Mouse (Mus musculus): ENCODE measurements around the gene Tlx3.

Tlx3 gene

DNA sequence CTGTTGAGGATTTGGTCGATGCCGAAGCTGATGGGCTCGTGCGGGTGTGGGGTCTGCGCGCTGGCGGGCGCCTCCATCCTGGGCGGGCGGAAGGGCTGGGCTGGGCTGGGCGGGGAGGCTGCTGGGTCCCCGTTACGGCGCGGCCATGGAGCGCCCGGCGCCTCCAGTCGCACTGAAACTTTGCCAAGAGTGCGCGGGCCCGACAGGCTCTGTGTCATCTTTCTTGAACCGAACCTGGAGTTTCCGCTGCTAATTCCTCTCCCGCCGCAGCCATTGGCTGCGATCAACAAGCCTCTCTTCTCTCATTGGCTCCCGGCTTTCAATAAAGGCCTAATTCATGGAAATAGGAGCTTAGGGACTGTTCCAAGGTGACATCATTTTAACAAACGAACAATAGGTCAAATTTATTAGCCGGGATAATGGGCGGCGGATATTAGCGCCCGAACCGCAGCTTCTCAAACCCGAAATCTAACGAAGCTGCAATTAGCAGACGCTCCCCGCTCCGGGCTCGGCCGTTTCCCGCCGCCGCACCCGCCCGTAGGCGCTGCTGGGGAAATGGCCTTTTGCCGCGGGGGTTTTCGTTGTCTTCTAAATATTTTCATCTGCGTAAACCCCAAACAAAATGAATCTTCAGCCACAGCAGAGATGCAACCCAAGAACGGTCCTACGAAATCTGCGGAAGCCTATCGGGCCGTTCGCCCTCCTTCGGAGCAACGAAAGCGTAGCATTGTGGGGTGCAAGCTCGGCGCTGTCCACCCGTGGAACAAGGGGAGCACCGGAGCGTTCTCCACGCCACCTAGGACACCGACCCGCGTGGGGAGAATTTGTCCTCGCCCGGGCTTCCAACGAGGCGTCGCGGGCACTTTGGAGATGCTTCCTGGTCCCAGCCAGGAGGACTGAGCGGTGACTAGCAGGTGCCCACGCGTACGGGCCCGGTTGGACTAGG, at the start of gene Tlx3:
TSS of gene Tlx3 (minus strand) at position 207 of the 946 bp plus-strand sequence.
- DNase-seq (ENCODE audit: low read depth, low spot score): no peak

DNA sequence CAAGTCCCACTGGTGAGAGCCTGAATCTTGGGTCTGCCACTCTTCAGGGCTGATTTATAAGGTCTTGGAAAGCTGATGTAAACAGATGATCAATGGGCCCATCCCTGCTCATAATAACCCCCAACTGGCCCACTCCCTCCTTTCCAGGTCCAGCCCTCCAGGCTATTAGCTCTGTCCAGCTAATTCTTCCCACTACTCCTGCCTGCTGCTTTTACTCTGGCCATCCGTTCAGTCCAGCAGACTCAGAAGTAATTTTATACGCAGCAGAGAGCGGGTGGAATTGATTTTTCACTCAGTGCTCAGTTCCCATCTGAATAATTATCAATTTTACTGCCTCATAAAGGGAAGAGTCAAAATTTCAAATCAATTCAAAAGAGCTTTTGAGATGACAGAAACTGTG, 36.9 kb upstream of the Tlx3 start:
- DNase-seq (ENCODE audit: low read depth, low spot score): no peak

DNA sequence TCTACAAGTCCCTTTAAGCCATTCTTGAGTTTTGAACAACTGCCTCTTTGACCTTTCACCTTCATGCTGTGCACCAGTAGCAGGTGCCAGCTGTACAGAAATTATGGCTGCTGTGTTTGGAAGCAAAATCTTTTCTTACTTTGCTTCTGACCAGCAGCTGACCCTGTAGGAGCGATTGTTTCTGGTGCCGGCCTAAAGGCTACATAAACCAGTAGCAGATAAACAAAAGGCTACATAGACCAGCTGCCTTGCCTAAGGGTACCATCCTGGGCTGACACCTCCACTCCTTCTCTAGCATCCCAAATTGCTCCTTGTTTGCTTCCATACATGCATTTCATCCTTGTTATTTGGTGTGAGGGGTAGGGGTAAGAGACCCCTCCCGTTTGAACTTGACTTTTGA, 30.7 kb upstream of the Tlx3 start:
- DNase-seq (ENCODE audit: low read depth, low spot score): no peak

DNA sequence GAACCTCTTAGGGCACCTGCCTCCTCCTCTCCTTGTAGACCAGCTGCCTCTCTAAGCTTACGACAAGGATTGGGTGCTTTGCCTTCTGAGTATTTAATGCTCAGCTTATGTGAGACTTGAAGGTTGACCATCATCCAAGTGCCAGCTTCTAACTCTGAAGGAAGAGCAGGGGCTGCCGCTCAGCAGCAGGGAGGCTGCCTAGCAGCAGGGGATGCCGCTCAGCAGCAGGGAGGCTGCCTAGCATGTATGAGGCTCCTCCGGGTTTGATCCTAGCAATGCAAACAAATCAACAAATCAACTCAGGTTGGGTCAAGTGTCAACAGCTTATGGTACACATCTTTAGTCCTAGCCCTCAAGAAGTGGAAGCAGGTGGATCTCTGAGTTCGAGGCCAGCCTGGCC, 28.7 kb upstream of the Tlx3 start:
- no peak for DNase-seq (ENCODE audit: low read depth, low spot score)

DNA sequence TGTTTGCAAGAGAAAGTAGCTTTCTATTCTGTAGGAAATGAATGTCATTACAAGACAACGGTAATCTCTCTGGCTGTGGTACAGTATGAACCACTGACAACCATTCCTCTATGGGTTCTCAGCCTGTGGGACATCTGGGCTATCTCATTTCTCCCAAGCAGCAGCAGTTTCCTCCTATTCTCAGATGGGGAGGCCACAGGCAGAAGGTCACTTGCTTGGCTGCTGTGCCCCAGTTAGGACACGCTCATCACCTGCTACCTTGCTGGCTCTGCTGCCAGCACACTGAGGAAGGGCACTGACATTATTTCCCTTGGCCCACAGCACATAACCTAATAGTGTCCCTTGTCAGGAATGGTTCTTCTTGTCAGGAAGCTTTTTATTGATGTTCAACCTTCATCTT, 24.8 kb upstream of the Tlx3 start:
- DNase-seq (ENCODE audit: low read depth, low spot score): no peak

DNA sequence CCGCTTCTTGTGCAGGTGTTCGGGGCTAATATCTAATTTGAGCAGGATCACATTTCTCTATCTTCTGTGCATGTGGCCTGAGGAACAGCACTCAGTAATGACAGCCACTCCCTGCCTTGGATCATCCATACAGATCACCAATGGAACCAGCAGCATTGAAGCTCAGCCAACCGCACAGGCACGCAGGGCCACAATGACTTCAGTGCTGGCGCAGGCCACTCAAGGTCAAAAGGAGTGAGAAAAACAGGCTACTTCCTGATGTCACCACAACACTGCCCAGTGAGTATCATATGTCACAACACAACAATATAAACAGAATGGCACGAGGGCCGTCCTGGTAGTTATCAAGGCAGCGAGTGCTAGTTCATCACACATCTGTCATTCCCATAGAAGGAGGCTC, 23.1 kb upstream of the Tlx3 start:
- no peak for DNase-seq (ENCODE audit: low read depth, low spot score)

DNA sequence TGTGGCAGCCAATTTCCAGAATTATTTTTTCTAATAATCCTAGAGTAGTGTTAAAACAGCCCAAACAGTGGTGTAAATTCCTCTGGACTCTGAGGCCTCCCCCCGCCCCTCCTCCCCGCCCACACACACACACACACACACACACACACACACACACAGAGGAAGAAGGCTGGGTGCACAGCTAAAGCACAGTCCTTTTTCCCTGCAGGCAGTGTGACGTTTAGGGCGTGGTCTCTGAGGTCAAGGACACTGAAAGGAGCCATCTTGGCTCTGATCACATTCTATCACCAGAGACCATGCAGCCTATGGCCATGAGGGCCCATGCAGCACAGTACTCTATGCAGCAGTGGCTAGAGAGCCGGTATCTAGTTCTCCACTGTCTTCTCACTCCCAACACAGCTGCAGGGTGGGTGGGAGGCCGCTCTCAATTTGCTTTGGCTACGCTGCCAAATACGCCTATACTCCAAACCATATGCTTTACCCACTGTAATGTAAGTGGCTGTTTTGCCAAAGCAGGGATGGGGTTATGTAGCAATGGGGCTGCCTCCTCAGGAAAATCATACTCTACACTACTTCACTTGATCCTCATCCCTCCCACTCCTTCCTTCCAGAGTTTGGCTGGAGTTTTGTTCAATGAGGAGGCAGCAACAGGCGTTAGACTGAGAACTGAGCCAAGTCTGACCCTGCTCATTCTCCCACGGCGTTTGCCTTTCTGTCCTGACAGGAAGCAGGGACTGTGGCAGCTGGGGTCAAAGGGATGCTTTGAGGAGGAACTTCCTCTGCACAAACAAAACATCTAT, 18.4 kb upstream of the Tlx3 start:
- no peak for DNase-seq (ENCODE audit: low read depth, low spot score)

DNA sequence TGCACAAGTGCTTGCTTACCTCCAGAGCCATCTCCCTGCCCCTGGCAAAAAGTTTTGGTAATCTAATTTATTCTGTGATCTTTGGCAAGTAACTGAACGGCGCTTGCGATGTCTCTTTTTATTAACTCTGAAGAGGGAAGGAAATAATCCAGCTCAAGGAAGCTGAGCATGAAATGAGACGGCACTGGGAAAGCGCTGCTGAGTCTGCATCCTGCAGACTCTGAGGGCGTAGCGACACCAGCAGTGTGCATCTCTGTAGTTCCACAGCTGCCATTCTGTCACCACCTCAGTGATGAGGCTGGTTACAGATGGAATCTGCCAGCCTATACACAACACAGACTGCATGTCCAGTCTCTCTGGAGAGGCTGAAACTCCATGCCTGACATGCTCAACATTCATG, 17.4 kb upstream of the Tlx3 start:
- DNase-seq (ENCODE audit: low read depth, low spot score): no peak

DNA sequence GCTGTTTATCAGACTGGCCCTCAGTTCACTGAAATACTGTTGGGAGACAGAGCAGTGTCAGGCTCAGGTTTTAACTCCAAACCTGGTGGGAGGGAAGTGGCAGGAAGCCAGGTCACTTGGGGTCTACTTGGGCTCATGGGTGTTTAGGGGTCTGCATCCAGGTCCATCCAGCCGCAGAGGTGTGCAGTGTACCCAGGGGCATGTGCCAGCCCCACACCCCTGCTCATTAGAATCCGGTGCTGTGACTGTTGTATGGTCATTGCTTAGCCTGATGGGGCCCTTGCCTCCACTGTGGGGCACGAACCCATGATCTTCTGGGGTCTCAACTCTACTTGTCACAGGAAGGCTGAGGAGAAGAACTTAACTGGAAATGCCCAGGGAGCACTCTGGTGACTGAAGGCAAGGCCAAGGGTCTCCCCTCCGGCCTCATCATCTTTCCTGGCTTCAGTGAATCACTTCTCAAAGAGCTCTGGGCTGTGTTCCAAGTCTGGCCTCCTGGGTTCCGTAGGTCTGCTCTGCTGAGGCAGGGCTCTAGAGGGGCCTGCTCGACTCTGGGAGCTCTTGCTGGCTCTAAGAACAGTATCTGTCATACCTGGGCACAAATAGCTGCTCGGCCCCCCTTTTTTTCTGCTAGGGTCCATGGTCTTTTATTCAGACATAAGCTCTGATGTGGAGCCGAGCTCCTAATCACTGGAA, 14.1 kb upstream of the Tlx3 start:
- no peak for DNase-seq (ENCODE audit: low read depth, low spot score)

DNA sequence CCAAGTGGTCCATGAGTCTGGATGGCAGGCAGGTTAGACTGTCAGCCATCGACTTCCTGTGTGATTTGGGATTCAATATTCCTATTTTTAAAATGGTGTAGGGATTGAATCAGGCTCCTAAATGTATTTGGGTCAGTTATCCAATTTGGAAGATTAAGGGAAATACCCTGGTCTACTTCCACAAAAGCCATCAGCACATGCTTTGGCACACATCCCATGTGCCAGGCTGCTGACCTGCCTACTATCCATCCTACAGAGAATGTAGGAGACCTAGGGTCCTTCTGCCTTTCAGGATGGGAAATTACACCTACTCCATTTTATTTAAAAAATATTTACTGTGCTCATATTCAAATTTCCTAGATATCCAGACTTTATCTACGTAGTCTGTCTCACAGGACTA, 4.0 kb upstream of the Tlx3 start:
- DNase-seq (ENCODE audit: low read depth, low spot score): no peak

DNA sequence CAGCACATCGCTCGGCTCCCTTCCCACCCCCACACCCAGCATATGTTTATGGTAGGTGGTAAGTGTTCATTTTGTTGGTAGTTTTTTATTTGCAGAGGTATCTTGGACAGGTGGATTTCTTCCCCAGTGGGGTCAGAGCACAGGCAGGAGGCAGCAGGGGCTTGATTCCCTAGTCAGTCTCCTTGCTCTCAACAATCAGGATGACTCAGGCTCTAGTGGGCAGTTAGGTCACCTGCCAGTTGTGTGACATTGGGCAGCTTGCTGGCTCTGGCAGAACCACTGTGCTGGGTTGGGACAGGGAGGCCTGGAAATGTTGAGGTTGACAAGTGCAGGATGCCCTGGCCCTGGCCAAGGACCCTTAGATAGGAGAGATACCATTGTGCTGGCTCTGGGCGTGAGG, 1.6 kb upstream of the Tlx3 start:
- DNase-seq (ENCODE audit: low read depth, low spot score): no peak

DNA sequence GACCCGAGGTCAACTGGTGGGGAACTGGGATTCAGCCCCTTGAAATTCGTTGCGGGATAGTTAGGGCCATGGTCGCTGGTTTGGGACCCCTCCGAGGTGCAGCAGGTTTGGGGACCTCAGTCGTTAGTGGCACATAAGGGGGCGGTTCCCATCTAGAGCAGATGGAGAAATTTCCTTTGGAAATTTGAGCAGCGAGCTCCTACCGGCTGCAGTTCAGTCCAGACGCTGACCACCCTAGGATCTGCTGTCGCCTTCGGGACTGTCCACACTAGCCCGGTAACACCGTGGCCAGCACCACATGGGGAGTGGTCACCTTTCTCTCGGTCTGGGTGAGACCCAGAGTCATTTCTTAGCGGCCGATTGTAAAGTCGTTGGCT, 928 bp upstream of the Tlx3 start:
- no peak for DNase-seq (ENCODE audit: low read depth, low spot score)

DNA sequence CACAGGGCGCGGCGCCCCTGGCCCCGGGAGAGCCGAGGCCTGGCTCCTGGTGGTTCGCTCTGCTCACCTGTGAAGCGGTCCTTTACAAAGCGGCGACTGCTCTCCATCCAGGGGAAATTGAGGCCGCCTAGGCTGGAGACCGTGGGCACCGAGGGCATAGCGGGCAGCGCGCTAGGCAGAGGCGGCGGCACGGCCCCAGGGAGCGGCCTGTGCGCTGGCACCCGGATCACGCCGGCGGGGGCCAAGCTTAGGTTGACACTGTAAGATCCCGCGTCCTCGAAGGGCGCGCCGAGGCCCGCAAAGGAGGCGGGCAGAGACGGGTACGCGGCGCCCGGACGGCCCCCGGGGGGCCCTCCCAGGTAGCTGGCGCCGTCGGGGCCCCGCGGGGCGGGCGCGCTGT, 417 bp downstream of the Tlx3 start:
- no peak for DNase-seq (ENCODE audit: low read depth, low spot score)

DNA sequence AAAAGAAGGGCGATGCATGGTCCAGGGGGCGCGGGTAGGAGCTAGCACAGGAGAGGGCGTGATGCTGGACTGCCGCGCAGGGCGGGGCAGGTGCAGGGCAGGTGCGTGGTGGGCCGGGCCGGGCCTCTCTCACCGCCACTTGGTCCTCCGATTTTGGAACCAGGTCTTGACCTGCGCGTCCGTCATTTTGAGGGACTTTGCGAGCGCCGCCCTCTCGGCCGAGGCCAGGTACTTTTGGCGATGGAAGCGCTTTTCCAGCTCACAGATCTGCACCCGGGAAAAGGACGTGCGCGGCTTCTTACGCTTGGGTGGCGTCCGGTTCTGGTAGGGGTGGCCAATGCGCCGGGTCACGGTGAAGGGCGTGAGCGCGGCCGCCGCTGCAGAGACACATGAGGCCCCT, 1.1 kb downstream of the Tlx3 start:
- DNase-seq (ENCODE audit: low read depth, low spot score): no peak

DNA sequence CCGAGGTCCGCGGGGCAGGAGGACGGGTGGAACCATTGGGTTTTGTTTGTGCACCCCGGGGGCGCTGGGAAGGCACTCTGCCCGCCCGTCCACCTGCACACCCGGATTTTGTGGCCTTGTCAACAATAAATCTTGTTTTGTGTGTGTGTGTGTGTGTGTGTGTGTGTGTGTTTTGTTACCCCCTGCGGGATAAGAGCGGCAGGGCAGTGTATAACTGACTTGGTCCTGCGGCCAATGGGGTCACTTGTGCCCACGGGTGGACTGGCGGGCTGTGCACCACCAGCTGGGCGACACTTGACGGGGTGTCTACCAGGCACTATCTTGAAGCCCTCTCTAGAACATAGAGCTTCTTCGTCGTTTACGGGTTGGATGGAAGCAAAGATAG, 1.8 kb downstream of the Tlx3 start:
- DNase-seq (ENCODE audit: low read depth, low spot score): no peak

DNA sequence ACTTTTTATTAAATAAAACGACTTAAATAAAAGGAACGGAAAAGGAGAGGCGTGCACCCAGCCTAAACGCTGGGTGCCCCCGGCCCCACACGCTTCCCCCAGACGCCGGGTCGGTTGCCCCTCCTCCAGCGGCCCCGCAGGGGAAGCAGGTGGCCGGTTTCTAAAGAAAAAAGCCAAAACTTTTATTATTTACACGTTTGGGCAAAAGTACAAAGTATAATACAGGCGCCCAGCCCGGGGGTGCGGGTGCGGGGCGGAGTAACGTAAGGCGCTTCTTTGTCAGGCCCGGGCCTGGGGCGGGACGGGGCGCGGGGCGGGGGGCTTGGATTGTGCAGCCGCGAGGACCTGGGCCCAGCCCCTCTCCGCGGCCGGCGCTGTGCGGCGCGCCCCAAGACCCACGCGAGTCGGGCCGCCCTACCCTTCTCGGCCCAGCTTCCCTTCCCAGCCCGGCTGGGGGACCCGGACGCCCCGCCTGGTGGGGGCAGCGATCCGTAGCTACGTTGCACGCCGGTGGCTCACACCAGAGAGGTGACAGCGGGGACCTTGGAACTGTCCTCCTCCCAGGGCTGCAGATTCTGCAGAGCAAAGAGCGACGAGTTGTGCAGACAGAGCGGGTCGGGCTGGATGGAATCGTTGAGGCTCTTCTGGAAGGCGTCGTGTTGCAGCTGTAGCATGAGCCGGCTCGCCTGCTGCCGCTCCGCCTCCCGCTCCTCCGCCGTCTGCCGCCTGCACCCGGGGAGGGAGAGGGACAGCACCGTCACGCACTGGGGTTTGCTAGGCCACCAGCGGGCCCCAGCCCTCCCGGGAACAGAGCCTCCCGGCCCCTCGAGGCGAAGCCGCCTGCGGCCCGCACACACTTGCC, 2.4 kb downstream of the Tlx3 start:
- DNase-seq (ENCODE audit: low read depth, low spot score): no peak

DNA sequence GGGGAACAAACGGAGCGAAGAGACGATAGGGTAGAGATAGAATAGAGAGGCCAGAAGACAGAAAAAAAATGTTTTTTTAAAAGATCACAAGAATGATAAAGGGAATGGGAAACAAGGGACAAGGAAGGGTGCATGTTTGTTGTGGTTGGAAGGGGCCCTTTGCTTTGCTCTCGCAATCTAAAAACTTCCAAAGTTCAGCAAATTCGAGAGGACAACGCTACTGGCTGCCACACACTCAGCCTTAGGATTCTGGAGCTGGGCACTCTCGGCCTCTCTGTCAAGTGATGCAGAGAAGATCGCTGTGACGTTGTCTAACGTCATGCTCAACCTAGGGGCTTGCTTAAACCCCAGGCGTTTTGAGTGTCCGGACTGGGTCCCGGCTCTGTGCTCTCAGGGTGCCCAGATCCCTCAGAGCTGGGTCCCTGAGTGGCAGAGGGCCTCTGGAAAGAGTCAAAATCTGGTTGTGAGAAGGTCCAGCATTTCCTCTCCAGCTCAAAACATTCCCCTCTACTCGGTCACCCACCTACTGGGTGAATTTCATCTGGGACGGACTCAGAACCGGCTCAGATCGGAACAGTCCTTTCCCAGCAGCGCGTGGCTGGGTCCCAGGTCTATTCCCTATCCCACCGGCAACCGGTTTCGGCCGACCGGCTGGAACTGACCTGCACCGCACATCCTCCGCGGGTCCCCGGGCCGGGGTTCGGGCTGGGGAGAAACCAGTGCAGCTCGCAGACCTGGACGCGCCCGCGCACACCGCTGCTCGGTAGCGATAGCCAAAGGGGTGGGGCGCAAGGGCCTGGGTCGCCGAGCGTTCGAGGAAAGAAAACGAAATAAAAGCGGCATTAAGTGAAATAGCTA, 3.3 kb downstream of the Tlx3 start:
- no peak for DNase-seq (ENCODE audit: low read depth, low spot score)

DNA sequence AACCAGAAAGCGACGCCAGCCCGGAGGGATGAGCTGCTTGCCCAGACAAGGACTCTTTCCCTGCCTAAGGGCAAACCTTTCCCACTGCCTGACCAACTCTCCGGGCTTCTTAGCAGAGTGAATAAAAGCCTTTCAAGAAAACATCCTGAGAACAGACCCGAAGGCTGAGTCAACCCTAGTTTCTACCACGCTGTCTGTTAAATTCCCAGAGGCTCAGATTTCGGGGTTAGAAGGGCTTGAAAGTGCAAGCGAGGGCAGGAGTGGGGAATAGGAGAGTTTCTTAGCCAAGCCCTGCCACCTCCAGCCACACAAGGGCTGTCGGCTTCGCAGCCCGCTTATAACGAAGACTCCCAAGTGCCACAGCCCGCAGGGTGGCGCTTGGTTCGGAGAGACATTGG, 4.3 kb downstream of the Tlx3 start:
- DNase-seq (ENCODE audit: low read depth, low spot score): no peak

DNA sequence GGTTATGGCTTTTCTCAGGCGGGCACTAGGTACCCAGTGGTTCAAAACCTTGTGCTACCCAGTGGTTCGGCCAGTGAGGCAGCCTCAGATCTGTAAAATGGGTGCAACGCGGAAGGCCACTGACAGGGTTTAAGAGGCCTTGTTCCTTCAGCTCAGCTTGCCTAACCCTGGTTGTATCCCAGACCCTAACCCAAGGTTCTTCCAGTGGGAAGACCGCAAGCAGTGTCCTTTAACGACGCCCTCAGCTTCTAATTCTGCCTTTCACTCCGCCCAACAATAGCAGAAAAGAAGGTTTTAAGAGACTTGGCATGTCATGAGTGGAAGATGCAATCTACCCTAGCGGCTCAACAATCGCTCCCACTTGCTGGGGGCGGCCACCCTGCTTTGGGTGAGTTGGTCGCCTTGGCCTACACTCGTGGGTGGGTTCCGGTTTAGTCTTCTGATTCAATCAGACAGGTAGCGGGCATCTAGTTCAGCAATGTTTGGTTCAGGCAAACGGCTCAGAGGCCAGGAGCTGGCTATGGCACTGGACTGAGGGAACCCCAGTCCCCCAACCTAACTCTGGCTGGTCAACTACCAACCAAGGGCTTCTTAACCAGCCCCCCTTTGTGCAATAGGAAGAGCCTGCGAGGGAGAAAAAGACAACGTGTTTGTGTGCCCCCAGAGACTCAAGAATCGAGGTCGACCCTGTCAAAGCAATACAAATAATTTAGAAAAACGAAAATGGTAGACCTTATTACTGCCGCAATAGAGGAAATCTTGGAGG, 4.9 kb downstream of the Tlx3 start:
- DNase-seq (ENCODE audit: low read depth, low spot score): no peak

DNA sequence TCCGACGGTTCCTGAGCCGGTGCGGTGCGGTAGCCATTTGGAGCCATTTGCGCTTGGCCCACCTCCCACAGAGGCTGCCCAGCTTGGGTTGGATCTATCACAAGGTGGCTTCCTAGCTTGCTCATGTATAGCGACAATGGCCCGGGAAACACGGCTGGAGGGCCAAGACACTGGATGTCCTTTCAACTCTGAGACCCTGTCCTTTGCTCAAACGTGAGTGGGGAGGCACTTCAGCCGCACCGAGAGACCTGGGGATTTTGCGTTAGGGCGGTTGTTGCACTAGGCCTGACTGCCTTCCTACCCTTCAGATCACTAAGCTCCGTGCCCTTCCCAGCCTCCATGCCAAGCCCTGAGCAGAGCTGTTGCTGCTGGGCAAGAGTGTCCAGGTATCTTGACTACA, 5.7 kb downstream of the Tlx3 start:
- no peak for DNase-seq (ENCODE audit: low read depth, low spot score)
